Mouse (Mus musculus): Measurements from ENCODE around the gene Polr2l. TPM values are rescaled to one million over a fixed set of nuclear protein-coding genes. Genes with fewer than 3 reads are reported as not detected.

Polr2l gene
- polyA plus RNA-seq, 1 experiment from 2014 or later = 77.9 TPM

GRCm38 (mm10) chr7:141442199-141442598 is 32.7 kb downstream of the Polr2l start:
- H3K4me3 ChIP-seq (ENCODE audit: low read length) = peak overlapping the region; percentile 46
- ATAC-seq (ENCODE audit: low FRiP score, low TSS enrichment) = no peak
- H3K36me3 ChIP-seq (ENCODE audit: control insufficient read depth, insufficient read depth, low read length) = peaks cover 35% of the 10 kb centered on the region
- peaks cover 16% of the 10 kb centered on the region for H3K4me1 ChIP-seq (ENCODE audit: control insufficient read depth, insufficient read depth, low read length)
- H3K27me3 ChIP-seq (ENCODE audit: control insufficient read depth, insufficient read depth, low read length) = no peaks in the 10 kb centered on the region
- peak overlapping the region; percentile 70; the same call in 1 of the 2 replicates for H3K9ac ChIP-seq (ENCODE audit: low read depth, low read length)
- no peak overlapping the region for H3K27ac ChIP-seq (ENCODE audit: low read depth, low read length)
- WGBS = 92% methylated on average over 13 of the region's 13 CpGs
- peak overlapping the region; percentile 82 for H3K4me2 ChIP-seq (replicated peaks; ENCODE audit: low read depth, low read length)
- no peaks in the 10 kb centered on the region for H3K9me3 ChIP-seq (ENCODE audit: control insufficient read depth, low read length)

GRCm38 (mm10) chr7:141441460-141441859 is 33.5 kb downstream of the Polr2l start:
- Histone ChIP-seq H3K4me3 (ENCODE audit: low read length) (no peak overlapping the region), H3K27me3 (ENCODE audit: control insufficient read depth, insufficient read depth, low read length) (no peaks in the 10 kb centered on the region), H3K36me3 (ENCODE audit: control insufficient read depth, insufficient read depth, low read length) (peaks cover 35% of the 10 kb centered on the region), H3K9ac (ENCODE audit: low read depth, low read length) (no peak overlapping the region), H3K9me3 (ENCODE audit: control insufficient read depth, low read length) (no peaks in the 10 kb centered on the region), H3K27ac (ENCODE audit: low read depth, low read length) (no peak overlapping the region), H3K4me2 (replicated peaks; ENCODE audit: low read depth, low read length) (no peak overlapping the region), H3K4me1 (ENCODE audit: control insufficient read depth, insufficient read depth, low read length) (peaks cover 13% of the 10 kb centered on the region)
- 91% methylated on average over 9 of the region's 9 CpGs for WGBS
- ATAC-seq (ENCODE audit: low FRiP score, low TSS enrichment) = no peak

GRCm38 (mm10) chr7:141440613-141441012 is 34.3 kb downstream of the Polr2l start:
- Histone ChIP-seq H3K9ac (ENCODE audit: low read depth, low read length) (no peak overlapping the region), H3K27ac (ENCODE audit: low read depth, low read length) (no peak overlapping the region), H3K4me1 (ENCODE audit: control insufficient read depth, insufficient read depth, low read length) (peaks cover 18% of the 10 kb centered on the region), H3K27me3 (ENCODE audit: control insufficient read depth, insufficient read depth, low read length) (no peaks in the 10 kb centered on the region), H3K4me3 (ENCODE audit: low read length) (no peak overlapping the region), H3K9me3 (ENCODE audit: control insufficient read depth, low read length) (no peaks in the 10 kb centered on the region), H3K4me2 (replicated peaks; ENCODE audit: low read depth, low read length) (no peak overlapping the region), H3K36me3 (ENCODE audit: control insufficient read depth, insufficient read depth, low read length) (peaks cover 35% of the 10 kb centered on the region)
- 39% methylated on average over 6 of the region's 6 CpGs for WGBS
- ATAC-seq (ENCODE audit: low FRiP score, low TSS enrichment) = no peak

GRCm38 (mm10) chr7:141439811-141440210 is 35.1 kb downstream of the Polr2l start:
- Histone ChIP-seq H3K36me3 (ENCODE audit: control insufficient read depth, insufficient read depth, low read length) (peaks cover 35% of the 10 kb centered on the region), H3K27me3 (ENCODE audit: control insufficient read depth, insufficient read depth, low read length) (no peaks in the 10 kb centered on the region), H3K4me1 (ENCODE audit: control insufficient read depth, insufficient read depth, low read length) (peaks cover 24% of the 10 kb centered on the region), H3K27ac (ENCODE audit: low read depth, low read length) (no peak overlapping the region), H3K4me2 (replicated peaks; ENCODE audit: low read depth, low read length) (no peak overlapping the region), H3K4me3 (ENCODE audit: low read length) (no peak overlapping the region), H3K9ac (ENCODE audit: low read depth, low read length) (no peak overlapping the region), H3K9me3 (ENCODE audit: control insufficient read depth, low read length) (no peaks in the 10 kb centered on the region)
- WGBS = 92% methylated on average over 11 of the region's 11 CpGs
- ATAC-seq (ENCODE audit: low FRiP score, low TSS enrichment) = no peak

GRCm38 (mm10) chr7:141439140-141439679 is 35.7 kb downstream of the Polr2l start:
- H3K27me3 ChIP-seq (ENCODE audit: control insufficient read depth, insufficient read depth, low read length) = no peaks in the 10 kb centered on the region
- H3K27ac ChIP-seq (ENCODE audit: low read depth, low read length) = no peak overlapping the region
- no peak overlapping the region for H3K4me2 ChIP-seq (replicated peaks; ENCODE audit: low read depth, low read length)
- H3K9ac ChIP-seq (ENCODE audit: low read depth, low read length) = no peak overlapping the region
- H3K9me3 ChIP-seq (ENCODE audit: control insufficient read depth, low read length) = no peaks in the 10 kb centered on the region
- H3K36me3 ChIP-seq (ENCODE audit: control insufficient read depth, insufficient read depth, low read length) = peaks cover 35% of the 10 kb centered on the region
- no peak for ATAC-seq (ENCODE audit: low FRiP score, low TSS enrichment)
- H3K4me1 ChIP-seq (ENCODE audit: control insufficient read depth, insufficient read depth, low read length) = peaks cover 30% of the 10 kb centered on the region
- H3K4me3 ChIP-seq (ENCODE audit: low read length) = no peak overlapping the region
- 93% methylated on average over 10 of the region's 10 CpGs for WGBS

- Histone ChIP-seq H3K4me1 (ENCODE audit: control insufficient read depth, insufficient read depth, low read length) (peaks cover 35% of the 10 kb centered on the region), H3K4me3 (ENCODE audit: low read length) (no peak overlapping the region), H3K4me2 (replicated peaks; ENCODE audit: low read depth, low read length) (no peak overlapping the region), H3K9me3 (ENCODE audit: control insufficient read depth, low read length) (no peaks in the 10 kb centered on the region), H3K9ac (ENCODE audit: low read depth, low read length) (no peak overlapping the region), H3K27me3 (ENCODE audit: control insufficient read depth, insufficient read depth, low read length) (no peaks in the 10 kb centered on the region), H3K36me3 (ENCODE audit: control insufficient read depth, insufficient read depth, low read length) (peaks cover 38% of the 10 kb centered on the region), H3K27ac (ENCODE audit: low read depth, low read length) (no peak overlapping the region)
- 95% methylated on average over 12 of the region's 12 CpGs for WGBS
- ATAC-seq (ENCODE audit: low FRiP score, low TSS enrichment) = no peak
These were observed 36.5 kb downstream of the Polr2l start for GRCm38 (mm10) chr7:141438201-141438968.

GRCm38 (mm10) chr7:141437178-141438120 is 37.5 kb downstream of the Polr2l start, which contains the start of gene Slc25a22:
Slc25a22 (minus strand) TSS chr7:141437892.
- Histone ChIP-seq H3K36me3 (ENCODE audit: control insufficient read depth, insufficient read depth, low read length) (peaks cover 46% of the 10 kb centered on the region), H3K9ac (ENCODE audit: low read depth, low read length) (peak within 1 kb of the TSS; percentile 75), H3K4me1 (ENCODE audit: control insufficient read depth, insufficient read depth, low read length) (peaks cover 25% of the 10 kb centered on the region), H3K27me3 (ENCODE audit: control insufficient read depth, insufficient read depth, low read length) (no peaks in the 10 kb centered on the region), H3K4me2 (replicated peaks; ENCODE audit: low read depth, low read length) (peak within 1 kb of the TSS; percentile 66), H3K4me3 (ENCODE audit: low read length) (peak within 1 kb of the TSS; percentile 60), H3K9me3 (ENCODE audit: control insufficient read depth, low read length) (no peaks in the 10 kb centered on the region), H3K27ac (ENCODE audit: low read depth, low read length) (peak within 1 kb of the TSS; percentile 38; the same call in 1 of the 2 replicates)
- peak; percentile 81 for ATAC-seq (ENCODE audit: low FRiP score, low TSS enrichment)
- WGBS = 5% methylated on average over 53 of the region's 53 CpGs

- Histone ChIP-seq H3K27ac (ENCODE audit: low read depth, low read length) (no peak overlapping the region), H3K9me3 (ENCODE audit: control insufficient read depth, low read length) (no peaks in the 10 kb centered on the region), H3K36me3 (ENCODE audit: control insufficient read depth, insufficient read depth, low read length) (peaks cover 52% of the 10 kb centered on the region), H3K4me1 (ENCODE audit: control insufficient read depth, insufficient read depth, low read length) (peaks cover 24% of the 10 kb centered on the region), H3K4me2 (replicated peaks; ENCODE audit: low read depth, low read length) (peak overlapping the region; percentile 66), H3K9ac (ENCODE audit: low read depth, low read length) (peak overlapping the region; percentile 75; the same call in 1 of the 2 replicates), H3K27me3 (ENCODE audit: control insufficient read depth, insufficient read depth, low read length) (no peaks in the 10 kb centered on the region), H3K4me3 (ENCODE audit: low read length) (peak overlapping the region; percentile 60; the same call in 1 of the 2 replicates)
- WGBS = 76% methylated on average over 2 of the region's 2 CpGs
- ATAC-seq (ENCODE audit: low FRiP score, low TSS enrichment) = no peak
These were observed 38.4 kb downstream of the Polr2l start for GRCm38 (mm10) chr7:141436523-141436892.
